Mouse (Mus musculus): ENCODE results near the gene C330007P06Rik. TPM values are rescaled to one million over a fixed set of nuclear protein-coding genes. Genes with fewer than 3 reads are reported as not detected.
A peak's percentile ranks its signal among the peaks of the same experiment; 100 is the strongest.

Gene C330007P06Rik
- total RNA-seq, 2 experiments from 2014 or later, result 40.0 to 44.5 TPM

- DNase-seq, result peak; percentile 40 to 46
These were observed 40.4 kb downstream of the C330007P06Rik start for GRCm38 (mm10) chrX:36833397-36834084.

- DNase-seq, result no peak
These were observed 42.3 kb downstream of the C330007P06Rik start for GRCm38 (mm10) chrX:36831632-36832031.

DNA sequence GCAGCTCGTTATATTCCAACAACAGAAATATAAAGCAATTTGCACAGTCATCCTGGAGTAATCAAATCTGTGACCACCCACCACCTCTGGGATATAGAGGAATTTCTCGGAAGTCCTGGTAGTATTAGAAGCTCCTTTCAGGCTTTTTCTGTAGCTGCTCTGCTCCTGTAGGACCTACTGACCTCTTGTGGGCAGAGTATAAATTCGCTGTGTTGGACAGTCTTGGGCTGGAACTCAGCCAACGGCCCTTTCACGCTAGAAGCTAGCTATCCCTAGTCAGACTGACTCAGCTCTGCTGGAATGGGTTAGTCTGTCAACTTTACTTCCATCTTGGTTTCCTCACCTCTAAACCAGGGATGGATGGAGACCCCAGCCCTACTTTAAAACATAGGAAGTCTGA, 43.6 kb downstream of the C330007P06Rik start:
- no peak for DNase-seq

- no peak for DNase-seq
These were observed 47.0 kb downstream of the C330007P06Rik start for GRCm38 (mm10) chrX:36826873-36827272.

DNA sequence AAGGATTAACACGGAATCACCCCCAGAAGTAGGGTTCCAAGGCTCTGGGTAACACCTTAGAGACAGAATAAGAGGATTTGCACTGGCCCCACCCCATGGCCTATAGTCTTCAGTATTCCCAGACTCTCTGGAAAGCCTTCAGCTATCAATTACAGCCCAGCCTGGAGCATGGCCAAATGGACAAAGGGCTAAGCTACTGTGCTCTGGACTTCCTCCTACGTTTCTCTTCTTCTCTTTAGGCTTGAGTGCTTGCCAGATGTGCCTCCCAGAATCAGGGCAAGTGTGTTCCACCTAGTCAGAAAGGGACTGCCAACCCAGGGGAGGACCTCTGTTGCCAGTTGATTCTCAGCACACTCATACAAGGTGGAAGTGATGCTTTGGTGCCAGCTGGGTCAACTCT, 48.9 kb downstream of the C330007P06Rik start:
- no peak for DNase-seq

GRCm38 (mm10) chrX:36823932-36824711, 49.8 kb downstream of the C330007P06Rik start:
- no peak for DNase-seq

GRCm38 (mm10) chrX:36820201-36820600, 53.7 kb downstream of the C330007P06Rik start:
- DNase-seq, result peak; percentile 13 to 21

DNA sequence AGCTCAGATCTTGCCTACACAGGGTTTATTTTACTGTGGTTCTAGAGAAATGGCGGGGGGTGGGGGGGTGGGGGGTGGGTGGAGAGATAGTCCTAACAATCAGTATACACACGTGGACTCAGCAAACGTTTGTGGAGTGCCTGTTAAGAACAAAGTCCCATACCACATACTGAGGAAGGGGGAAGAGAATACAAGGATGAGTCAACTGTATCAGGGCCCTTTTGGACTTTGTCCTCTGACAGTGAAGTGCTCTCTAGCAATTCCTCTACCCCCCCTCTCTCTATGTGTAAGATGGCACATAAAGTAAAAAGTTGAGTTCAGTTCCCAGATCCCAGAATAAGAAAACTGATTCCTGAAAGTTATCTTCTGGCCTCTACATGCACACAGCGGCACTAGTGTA, 54.3 kb downstream of the C330007P06Rik start:
- DNase-seq, result no peak

- no peak for DNase-seq
These were observed 56.9 kb downstream of the C330007P06Rik start for GRCm38 (mm10) chrX:36816953-36817441.

GRCm38 (mm10) chrX:36816368-36816899, 57.5 kb downstream of the C330007P06Rik start:
- no peak for DNase-seq

DNA sequence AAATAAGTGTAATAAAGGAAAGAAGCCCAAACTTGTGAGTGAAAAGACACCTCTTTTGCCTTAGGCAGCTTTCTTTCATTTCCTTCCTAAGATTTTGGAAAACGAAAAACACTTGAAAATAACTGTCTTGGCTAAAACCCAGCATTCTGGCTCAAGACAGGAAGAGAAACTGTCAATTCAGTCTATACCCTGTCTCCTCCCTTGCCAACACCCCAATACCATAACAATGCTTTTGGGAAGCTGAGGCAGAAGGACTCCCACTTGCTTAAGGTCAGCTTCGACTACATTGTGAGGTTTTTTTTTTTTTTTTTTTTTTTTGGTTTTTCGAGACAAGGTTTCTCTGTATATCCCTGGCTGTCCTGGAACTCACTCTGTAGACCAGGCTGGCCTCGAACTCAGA, 58.5 kb downstream of the C330007P06Rik start:
- no peak for DNase-seq

DNA sequence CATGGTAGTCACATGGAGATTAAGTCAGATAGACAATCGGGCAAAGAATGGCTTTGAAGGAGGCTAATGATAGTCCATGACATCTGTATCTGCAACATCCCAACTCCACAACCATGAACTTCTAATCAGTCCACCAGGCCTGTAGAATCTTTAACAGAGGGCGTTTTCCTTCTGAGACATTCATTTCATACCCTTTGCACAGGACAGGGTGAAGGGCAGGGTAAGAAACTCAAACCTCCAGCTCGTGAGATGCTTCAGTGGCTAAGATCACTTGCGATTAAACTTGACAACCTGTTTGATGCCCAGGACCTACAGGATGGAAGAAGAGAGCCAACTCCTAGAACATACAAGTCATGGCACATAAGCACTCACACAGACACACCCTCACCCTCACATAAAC, 58.9 kb downstream of the C330007P06Rik start:
- DNase-seq, result no peak

- DNase-seq, result no peak
These were observed 59.6 kb downstream of the C330007P06Rik start for GRCm38 (mm10) chrX:36814161-36814836.

DNA sequence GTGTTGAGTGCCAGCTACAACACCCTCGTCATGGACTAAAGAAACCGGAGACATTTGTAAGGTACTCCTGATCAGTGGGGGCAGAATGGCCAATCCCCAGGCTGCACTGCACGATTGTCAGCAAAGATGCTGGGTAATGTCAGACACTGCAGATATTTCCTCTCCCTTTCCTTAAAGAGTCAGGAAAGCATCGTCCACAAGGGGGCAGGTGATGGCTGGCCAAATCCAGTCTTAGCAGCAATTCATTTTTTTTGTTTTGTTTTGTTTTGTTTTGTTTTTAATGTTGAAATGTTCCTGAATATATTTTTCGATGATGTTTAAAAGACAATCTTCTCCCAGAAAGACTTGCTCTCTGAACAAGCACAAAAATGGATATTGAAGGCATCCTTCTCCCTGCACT, 62.5 kb downstream of the C330007P06Rik start:
- DNase-seq, result no peak

GRCm38 (mm10) chrX:36808318-36808683, 65.6 kb downstream of the C330007P06Rik start:
- no peak for DNase-seq

DNA sequence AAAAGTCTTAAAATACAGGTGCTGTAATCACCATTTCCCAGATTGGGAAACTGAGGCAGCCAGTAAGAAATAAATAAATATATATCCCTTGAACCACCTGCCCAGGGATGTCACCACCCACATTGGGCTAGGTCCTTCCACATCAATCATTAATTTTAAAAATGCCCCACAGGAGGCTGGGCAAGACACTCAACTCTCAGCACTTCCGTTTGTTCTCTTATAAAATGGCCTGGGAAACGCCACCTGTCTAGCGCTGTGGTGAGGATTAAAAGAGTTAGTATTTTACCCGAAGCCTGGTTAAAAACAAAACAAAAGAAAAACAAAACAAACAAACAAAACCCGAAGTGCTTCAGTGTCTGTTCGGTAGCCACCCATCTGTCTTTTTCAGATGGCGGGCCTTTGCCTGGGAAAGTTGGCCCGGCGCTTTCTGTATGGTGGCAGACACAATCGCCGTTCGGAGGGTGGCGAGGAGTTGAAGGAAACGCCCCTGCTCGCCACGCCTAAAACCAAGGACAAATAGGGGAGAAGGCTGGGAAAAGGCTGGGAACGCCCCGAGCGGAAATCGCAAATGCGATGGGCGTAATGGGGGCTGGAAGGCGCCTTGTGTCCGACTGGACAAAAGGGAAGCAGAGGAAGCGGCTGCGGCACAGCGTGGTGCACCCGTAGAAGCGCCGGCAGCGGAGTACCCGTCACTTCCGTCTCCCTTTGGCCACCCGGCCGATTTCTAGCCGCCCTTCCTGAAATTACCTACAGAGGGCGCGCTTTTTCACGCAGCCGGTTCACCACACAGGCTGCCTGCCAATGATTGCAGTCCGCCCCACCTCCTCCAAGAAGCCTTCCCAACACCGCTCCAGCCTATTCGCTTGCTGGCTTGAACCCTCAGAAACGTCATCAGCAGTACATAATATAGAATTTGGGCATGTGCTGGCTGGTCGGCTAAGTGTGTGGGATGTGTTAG, 66.3 kb downstream of the C330007P06Rik start:
- DNase-seq, result peak; percentile 85 to 86

- DNase-seq, result no peak
These were observed 68.3 kb downstream of the C330007P06Rik start for GRCm38 (mm10) chrX:36805466-36806235.

- DNase-seq, result no peak
These were observed 69.7 kb downstream of the C330007P06Rik start for GRCm38 (mm10) chrX:36804196-36804595.

GRCm38 (mm10) chrX:36803189-36803588, 70.7 kb downstream of the C330007P06Rik start:
- DNase-seq, result no peak

GRCm38 (mm10) chrX:36799131-36799879, 74.6 kb downstream of the C330007P06Rik start:
- no peak for DNase-seq

All from layer of hippocampus, postnatal 36 days (tissue).